Mouse (Mus musculus) thymus, postnatal 0 days (tissue): ENCODE data around the gene Zfp112. TPM values are rescaled to one million over a fixed set of nuclear protein-coding genes. Genes with fewer than 3 reads are reported as not detected.
"Not testable (repeated sequence)": the region's sequence is repeated elsewhere in the genome, so short reads cannot be mapped to it uniquely, and the experiment has no call there.

Experiments
- DNase-seq: peaks from one replicate; pipeline ENCODE4 v3.0.0-alpha.2; 2015; ENCODE audit warnings: low spot score
- polyA plus RNA-seq: library from polyadenylated mRNA; unstranded; fragments of >200 nt; fragmentation: Nextera tagmentation; extraction: Ambion mirVana; gene quantifications from 2 replicates; pipeline ENCODE4 v1.2.1, GENCODE M21; 2015

Gene Zfp112
- polyA plus RNA-seq: 1.3 and 2.2 TPM in 2 replicates

DNA sequence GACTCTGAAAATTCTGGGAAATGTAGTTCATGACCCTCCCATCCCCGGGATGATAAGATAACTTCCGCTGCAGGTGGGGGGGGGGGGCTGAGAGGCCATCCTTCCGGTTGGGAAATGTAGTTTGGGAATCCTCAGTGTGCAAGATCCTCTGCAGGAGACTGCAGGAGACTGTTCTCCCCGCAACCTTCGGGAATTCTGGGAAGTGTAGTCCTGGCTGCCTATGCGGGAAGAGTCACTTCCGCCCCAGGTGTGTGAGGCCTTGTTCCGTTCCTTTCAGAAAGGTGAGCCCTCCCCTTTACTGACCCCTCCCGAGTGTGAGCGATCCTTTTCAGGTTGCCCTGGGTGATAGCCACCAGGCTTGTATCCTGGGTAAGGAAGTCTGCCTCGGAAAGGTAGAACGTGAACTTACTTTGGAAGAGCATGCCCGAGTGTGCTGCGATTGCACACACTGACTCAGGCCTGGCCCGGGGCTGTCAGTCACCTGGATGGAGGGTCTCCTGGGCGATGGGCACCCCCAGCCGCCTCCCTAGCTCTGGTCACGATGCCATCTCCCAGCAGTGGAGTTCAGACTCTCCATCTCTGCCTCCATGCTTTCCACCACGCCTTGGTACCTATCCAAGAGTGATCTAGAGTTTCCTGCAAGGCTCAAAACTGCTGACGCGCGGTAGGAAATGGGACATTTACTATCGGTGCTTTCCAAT lies at the start of gene Zfp112:
TSS of gene Zfp112 (plus strand) at position 159 of the 701 bp plus-strand sequence.
- DNase-seq: peak; percentile 16

DNA sequence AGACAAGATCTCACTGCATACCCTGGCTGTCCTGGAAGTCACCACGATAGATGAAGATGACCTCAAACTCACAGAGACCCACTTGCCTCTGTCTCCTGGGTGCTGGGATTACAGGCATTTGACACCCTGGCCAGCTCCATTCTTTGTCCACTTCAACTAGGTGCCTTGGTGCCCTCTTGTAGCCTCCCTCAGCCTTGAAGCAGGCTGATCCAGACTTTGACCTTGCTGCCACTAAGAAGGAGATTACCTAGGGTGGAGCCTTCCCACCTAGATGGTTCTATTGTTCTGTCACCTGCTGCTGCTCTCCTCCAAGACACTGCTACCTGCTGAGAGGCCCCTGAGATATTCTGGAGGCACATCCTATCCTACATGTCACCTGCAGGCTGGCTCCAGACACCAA lies 37.7 kb upstream of the Zfp112 start:
- DNase-seq: not testable (repeated sequence)

DNA sequence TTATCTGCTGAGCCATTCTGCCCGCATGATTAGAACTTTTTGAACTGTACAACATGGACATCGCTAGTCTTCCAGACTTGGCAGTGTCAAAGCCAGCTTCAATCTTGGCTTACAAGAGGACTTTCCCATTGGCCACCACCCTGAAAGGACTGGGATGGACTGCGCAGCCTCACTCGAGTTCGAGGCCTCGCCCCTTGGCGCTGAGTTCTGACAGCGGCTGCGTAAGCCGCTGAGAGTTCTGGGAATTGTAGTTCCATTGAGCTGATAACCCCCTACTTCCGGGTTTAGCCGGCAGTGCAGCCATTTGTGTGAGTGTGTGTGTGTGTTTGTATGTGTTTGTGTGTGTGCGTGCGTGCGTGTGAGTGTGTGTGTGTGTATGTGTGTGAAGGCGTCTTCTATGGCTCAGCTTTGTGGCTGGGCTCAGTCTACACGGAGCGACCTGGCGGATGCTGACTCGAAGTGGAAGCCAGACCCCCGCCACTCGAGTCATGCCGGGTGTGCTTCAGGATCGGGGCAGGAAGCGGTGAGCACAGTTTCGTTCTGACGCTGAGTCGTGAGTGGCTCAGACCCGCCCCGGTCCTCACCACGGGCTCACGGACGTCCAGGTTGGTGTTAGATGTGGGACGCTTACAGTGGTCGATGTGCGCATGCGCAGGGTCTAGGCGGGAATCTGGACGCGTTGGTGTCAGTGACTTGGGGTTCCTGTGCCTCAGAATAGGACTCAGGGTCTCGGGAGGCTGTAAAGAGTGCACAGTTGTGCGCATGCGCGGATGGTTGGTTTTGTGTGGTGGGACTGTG lies 30.3 kb upstream of the Zfp112 start, which contains the start of gene Zfp180:
TSS of gene Zfp180 (plus strand) at position 291 of the 798 bp plus-strand sequence.
- peak; percentile 97 for DNase-seq

DNA sequence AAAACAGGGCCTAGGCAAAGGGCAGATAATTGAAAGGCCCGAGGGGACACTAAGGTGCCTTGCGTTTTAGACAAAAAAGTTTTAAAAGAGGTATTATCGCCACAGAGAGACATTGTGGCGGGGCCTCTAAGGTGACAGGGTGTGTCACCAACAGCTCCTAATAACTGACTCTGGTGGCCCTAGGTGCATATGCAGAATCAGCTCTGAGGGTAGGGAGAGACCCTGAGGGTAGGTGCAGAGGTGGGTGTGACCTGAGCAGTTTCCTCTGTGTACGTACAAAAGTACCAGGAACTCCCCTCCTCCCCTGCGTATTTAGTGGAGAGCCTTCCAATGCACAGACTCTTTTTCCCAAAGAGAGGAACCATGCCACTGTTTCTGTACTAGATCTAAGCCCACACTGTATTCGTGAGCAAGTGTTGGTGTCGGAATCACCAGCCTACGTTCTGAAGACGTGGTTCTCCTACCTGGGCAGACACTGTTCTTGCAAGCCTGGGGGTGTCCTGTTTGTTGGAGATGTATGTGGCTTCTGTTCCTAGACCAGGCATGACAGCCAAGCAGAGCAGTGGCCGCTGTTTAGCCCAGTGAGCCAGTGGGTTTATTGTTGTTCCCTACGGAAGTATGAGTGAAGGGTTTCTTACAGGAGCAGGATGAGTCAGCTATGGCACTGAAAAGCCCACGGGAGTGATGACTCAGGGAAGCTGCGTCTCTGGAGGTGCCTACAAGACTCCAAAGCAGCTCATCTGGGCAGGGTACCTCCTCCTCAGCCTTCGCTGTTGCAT lies 29.5 kb upstream of the Zfp112 start:
- DNase-seq: no peak

DNA sequence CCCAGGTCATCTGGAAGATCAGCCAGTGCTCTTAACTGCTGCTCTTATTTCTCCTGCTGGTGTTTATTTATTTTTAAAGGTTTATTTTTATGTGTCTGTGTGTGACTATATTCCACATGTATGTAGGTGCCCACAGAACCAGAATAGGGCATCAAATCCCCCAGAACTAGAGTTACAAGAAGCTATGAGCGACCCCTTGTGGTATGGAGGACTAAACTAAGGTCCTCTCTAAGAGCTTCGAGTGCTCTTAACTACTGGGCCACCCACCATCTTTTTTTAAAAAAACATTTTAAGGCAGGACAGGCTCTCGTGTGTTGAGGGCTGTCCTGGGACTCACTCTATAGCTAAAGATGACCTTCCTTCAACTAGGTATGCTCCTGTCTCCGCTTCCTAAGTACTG lies 25.2 kb upstream of the Zfp112 start:
- DNase-seq: no peak

DNA sequence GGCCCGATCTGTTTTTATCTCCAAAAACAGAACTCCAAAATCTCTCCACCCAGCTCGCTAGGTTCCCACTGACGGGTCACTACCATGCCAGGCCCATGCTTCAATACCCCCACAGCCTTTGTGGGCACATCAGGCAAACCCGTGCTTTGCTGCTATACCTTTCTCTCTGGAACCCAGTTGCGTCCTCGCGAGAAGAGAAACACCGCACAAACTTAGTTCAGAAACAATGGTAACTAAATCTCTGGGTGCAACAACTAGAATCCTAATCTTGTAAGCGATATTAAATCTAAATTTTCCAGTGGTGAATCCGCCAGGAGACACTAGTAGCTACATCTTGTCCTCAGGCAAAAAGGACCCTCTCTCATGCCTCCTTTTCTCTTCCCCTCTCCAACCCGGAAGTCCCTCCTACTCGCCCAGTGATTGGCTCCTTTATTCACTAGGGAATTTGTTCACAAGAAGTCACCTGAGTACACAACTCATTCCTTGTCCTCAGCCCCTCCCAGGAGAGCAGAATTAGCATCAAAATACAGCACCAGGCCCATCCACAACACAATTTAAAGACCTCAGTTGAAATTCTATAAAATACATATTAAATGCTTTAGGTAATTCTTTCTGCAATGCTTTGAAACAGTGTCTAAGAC lies 24.5 kb upstream of the Zfp112 start:
- DNase-seq: no peak

DNA sequence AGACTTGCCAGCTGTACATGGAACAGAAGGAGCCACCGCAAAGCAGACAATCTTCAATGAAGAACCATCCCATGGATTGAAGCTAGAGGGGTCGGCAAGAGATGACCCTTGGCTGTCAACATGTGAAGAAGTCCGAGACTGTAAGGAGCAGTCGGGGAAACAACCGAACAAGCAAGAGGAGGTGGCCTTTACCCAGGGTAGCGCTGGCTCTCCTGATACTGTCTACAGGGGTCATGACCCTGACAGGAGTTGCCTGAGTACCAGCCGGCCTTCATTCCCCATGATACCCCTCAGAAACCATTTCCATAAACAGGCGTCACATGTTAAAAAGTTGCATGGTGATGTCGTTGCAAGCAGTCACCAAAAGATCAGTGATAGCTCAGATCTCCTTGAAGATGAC lies 7.7 kb upstream of the Zfp112 start:
- DNase-seq: no peak

DNA sequence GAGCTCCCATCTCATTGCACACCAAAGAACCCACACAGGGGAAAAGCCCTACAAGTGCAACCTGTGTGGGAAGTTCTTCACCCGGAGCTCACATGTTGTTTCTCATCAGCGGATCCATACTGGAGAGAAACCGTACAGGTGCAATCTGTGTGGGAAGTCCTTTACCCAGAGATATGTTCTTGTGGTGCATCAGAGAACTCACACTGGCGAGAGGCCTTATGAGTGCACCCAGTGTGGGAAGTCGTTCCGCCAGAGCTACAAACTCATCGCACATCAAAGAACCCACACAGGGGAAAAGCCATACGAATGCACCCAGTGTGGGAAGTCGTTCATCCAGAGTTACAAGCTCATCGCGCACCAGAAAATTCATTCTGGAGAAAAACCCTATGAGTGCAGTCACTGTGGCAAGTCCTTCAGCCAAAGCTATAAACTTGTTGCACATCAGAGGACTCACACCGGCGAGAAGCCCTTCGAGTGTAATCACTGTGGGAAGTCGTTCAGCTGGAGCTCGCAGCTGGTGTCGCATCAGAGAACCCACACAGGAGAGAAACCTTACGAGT lies 6.9 kb upstream of the Zfp112 start:
- DNase-seq: peak; percentile 4

DNA sequence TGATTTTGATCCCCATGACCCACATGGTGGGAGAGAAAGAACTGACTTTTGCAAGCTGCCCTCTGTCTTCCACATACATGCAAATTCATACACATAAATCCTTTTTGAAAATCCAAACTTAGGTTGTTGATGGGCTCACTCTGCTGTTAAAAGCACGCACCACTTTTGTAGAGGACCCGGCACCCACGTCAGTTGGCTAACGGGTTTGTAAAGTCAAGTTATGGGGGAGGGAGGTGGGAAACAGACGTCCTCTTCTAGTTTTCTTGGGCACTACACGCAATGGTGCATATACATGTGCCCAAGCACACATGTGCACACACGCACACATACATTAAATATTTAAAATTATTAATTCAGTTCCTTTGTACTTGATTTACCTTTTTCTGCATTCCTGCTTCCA lies 1.3 kb upstream of the Zfp112 start:
- no peak for DNase-seq

DNA sequence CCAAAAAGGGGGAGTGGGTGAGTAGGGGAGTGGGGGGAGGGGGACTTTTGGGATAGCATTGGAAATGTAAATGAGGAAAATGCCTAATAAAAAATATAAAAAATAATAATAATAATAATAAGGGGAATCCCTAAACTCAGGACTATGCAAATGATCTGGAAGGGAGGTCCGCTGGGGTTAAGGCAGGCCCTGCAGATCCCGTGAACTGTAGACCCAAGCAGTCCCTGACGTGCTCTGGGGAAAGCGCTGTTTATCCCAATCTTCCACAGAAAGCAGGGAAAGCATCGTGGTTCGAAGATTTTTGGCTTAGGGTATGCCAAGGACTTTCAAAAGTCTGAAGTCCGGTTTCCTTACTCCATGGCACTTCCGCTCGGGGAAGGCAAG lies 350 bp upstream of the Zfp112 start:
- DNase-seq: no peak

DNA sequence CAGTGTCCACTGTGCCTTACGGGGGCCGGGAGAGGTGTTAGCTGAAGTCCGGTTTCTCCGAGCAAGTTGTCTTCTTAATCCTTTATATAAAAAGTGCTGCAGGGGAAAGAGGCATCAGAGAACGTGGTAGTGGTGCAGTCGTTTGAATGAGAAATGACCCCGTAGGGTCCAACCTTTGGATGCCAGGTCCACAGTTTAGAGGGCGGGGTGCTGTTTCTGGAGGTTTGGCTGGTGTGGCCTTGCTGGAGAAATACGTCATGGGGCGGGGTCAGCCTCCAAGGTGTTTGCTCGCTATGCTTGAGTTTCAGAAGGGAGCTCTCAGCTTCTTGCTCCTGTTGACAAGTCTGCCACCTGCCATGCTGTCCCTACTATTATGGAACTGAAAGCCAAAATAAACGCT lies 887 bp downstream of the Zfp112 start:
- DNase-seq: peak; percentile 5

DNA sequence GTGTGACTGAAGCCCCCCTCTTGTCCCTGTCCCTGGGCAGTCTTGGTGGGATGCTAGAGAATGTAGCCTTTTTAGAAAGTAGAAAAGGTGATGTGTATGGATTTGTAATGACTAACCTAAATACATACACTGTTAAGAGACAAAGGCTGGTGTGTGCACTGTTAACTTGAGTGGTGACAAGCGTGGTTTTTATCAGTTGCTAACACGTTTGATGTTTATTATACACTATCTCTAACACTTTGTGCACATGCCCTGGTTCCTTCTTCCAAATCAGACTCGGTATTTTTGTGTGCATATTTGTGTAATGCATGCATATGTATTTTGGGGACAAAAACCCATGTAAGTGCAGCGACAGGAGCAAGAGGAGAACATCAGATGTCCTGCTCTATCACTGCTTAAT lies 4.5 kb downstream of the Zfp112 start:
- no peak for DNase-seq

DNA sequence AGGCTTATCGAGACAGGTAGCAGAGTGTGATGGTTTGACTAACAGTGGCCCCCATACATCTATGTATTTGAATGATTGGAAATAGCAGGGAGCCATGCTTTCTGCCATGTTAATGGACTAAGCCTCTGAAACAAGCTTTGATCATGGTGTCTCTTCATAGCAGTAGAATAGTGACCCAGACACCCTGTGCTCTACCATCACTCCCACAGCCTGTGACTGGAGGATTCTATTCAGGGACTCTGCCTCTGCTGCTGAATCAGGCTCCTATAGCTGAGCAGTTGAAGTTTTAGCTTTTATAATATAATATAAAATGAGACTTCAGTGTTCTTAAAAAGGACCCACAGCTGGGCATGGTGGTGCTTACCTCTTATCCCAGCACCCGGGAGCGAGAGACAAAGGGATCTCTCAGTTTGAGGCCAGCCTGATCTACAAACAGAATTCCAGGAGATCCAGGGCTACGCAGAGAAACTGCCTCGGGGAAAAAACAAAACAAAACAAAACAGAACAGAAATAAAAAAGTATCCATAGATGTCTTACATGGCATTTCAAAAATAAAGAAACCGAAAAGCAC lies 21.4 kb downstream of the Zfp112 start:
- no peak for DNase-seq

DNA sequence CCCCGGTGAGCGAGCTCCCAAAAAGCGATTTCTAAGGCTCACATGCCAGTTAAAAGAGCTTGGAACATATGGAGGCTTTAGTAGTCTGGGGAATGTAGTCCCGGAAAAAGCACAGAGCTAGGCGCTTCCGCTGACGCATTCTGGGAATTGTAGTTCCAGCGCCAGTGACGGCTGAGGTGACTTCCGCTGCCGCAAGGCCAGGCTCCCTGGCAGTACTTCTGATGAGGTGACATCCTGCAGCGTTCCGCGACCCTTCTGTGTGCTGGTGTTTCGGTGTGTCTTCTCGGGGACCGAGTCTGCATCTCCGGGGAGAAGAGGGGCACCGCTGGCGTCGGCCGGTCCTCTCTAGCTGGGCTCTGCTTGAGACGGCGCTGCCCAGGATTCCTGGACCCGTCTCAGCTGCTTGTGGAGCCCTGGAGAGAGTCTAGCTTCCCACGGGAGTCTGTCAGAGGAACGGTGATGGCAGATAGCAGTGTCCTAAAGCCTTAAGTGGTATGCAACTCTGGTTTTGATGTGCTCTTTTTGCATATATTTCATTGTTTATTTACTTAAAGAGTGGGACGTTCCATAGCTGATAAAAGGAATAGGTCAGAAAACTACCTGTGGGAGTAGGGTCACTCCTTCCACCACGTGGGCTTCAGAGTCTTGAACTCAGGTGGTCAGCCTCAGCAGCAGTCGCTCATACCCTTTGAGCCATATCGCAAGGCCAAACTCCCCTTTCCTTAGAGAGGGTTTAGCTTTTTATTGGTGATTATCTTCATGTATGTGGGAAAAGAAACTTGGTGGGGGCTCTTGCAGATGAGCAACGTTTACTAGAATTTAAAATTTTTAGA lies 22.1 kb downstream of the Zfp112 start, which contains the start of gene Zfp235:
TSS of gene Zfp235 (plus strand) at position 174 of the 833 bp plus-strand sequence.
- DNase-seq: peak; percentile 93

DNA sequence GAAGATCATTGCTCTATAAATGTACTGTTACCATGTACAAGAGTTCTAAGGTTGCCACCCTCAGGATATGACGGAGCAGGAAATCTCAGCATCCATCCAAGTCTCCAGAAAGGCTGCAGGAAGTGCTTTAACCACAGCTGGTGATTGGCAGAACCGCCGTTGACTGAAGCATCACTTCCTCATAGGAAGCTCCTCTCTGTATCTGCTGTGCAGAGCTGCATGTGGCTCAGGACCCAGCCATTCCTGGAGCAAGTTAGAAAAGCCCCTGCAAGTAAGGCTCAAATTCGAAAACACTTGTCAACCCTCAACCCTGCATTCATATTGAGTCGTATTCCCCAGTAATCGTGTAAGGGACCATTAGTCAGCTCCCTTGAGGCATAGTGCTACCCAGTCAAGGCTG lies 30.5 kb downstream of the Zfp112 start:
- peak; percentile 13 for DNase-seq

DNA sequence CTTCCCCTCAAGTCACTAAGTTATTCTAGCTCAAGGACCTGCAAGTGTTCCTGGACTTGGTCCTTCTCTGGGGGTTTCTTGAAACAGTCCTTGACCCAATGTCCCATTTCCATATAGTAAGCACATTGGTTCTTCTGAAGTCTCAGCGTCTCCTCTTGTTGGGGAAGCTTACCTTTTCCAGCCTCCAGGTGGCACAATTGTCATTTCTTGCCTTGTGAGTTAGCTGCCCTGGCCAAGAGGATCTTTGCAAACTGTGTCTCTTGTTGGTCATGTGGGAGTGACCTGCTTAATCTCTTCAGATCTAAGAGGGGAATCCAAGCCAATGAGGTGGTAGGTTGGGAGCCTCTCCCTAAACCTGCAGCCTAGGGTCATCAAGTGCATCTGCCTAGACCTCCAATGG lies 41.2 kb downstream of the Zfp112 start:
- peak; percentile 45 for DNase-seq

DNA sequence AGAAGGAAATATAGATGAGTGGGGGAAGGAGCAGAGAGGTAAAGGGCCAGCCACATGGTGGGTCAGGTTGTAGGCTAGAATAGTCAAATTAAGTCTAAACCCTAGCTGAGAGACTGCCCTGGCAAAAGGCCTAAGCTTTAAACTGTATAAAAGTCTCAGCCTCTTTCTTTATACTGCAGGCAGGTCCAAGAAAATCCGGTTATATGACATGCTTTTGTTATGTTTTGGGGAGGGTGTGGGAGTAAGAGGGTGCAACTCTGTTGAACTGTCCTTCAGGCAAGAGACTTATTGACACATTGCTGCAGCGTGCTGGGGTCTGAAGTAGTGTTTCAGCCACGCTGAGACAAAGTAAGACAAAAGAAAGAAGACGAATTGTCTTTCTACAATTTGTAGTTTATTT lies 60.1 kb downstream of the Zfp112 start:
- DNase-seq: no peak

DNA sequence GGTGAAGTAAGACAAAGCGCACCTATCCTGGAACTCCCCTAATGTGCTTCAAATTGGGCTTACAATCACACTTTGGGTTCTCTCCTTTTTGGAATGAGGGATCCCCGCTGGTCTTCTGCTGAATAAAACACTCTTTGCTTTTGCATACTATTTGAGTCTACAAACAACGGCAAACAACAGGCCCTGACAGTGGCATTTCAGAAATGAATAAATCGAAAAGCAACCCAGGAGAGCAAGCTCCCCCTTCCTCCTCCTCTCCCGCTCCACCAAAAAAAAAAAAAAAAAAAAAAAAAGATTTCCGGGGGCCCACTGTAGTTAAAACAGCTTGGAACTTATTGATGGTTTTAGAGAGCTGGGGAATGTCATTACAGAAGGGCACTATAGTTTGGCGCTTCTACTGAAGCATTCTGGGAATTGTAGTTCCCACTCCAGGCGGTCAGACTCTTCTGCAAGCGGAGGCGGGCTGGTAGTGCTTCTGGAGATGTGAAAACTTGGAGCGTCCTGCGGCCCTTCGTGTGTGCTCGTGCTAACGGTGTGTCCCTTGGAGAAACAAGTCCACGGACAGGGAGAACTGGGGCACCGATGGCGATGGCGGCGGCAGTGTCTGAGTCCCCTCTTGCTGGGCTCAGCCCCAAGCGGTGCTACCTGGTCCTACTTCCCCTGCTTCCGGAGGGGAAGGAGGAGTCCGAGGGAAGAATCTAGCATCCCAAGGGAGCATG lies 62.7 kb downstream of the Zfp112 start, which contains the start of gene Zfp114:
TSS of gene Zfp114 (plus strand) at position 443 of the 719 bp plus-strand sequence.
- DNase-seq: peak; percentile 45

DNA sequence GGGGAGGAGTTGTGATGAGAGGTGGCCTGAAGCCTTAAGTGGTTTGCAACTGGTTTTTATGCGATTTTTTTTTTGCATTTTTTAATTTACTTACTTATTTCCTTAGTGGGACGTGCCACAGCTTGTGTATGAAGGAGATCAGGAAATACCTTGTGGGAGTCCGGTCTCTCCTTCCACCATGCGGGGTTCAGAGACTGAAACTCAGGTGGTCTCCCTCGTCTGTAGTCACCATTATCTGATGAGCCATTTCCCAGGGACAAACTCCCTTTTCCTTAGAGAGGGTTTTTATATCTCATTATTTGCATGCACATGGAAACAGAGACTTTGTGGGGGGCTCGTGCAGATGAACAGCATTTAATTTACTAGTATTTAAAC lies 63.2 kb downstream of the Zfp112 start:
- DNase-seq: no peak
